In the genomic region with DNA sequence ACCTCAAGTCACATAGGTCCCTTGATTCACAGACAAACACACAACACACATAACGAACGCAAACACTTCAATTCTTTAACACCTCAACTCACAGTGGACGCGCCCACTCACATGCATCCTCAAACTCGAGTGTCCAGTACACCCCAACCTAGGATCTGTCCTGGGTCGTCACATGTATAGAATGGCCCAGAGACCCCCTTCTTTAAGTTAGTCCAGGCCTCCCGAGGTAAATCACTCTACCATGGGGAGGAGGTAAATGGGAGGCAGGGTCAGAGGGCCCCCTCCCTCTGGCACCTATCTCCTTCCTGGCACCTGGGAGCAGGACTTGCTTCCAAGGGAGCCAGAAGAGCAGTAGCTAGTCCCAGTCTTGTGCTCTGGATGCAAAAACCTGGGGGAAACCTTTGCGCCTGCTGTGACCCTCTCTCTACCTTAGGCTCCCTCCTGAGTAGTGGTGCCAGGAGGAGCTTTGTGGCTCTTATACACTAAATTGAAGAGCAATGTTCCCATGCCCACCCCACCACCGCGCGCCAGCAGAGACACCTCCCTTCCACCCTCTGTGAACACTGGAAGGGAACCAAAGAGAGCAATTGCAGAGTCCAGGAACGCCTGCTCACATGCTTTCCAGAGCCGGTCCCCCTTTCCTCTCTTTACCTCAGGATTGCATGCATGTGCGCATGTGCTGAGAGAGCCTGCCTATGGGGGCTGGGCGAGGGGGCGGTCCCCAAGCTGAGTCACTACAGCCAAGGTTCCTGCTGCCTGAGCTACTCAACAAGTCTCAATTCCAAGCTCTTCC, we compare ENCODE assay signal across 8 mouse cellular contexts. TPM values are rescaled to one million over a fixed set of nuclear protein-coding genes. Genes with fewer than 3 reads are reported as not detected.
DNase-seq lines count a peak whose midpoint lies in the region; ATAC-seq lines count a peak whose summit lies in the region.

No protein-coding gene starts in this region.

- intact Hi-C loops in left cerebral cortex, postnatal 36 days (cut with DNase I), result loop anchor here (2.0 kb wide), 1 partner anchor 30 kb away; no protein-coding TSS in a partner anchor

- H3K4me2 ChIP-seq in intestine, embryonic 15.5 days (replicated peaks), result peak overlapping the region; percentile 77
- peak overlapping the region; percentile 73 for H3K4me2 ChIP-seq in midbrain, embryonic 14.5 days (ENCODE audit: low read length)

- ATAC-seq in intestine, embryonic 15.5 days, result 0 out of 2 replicates have a peak, but pooled peaks have one; percentile 19
- ATAC-seq in midbrain, embryonic 14.5 days (ENCODE audit: low FRiP score, low TSS enrichment), result peak; percentile 41; the same call in 1 of the 2 replicates

- H3K4me3 ChIP-seq in intestine, embryonic 15.5 days (replicated peaks), result peak overlapping the region; percentile 54
- H3K4me3 ChIP-seq in midbrain, embryonic 14.5 days (replicated peaks; ENCODE audit: low read depth, low read length), result peak overlapping the region; percentile 54

- peak overlapping the region; percentile 23; the same call in 1 of the 2 replicates for H3K9ac ChIP-seq in intestine, embryonic 15.5 days
- no peak overlapping the region for H3K9ac ChIP-seq in midbrain, embryonic 14.5 days (replicated peaks; ENCODE audit: low read length)

- DNase-seq in gastrocnemius, postnatal 10 days, result peak; percentile 58
- DNase-seq in gastrocnemius, adult 18-20 months (ENCODE audit: low spot score), result no peak
- DNase-seq in cerebellum, adult 8-10 months, result peak; percentile 72
- DNase-seq in frontal cortex, postnatal 14 days (ENCODE audit: low spot score in 2 of 2), result peak; percentile 85 to 88
- DNase-seq in left cerebral cortex, postnatal 36 days (ENCODE audit: low spot score in 2 of 2), result peak; percentile 90 to 94
- peak; percentile 87 for DNase-seq in midbrain, embryonic 14.5 days
- DNase-seq in urinary bladder, postnatal 14 days (ENCODE audit: low spot score), result peak; percentile 84

- H3K4me1 ChIP-seq in intestine, embryonic 15.5 days (replicated peaks), result peaks cover 59% of the 10 kb centered on the region
- peaks cover 52% of the 10 kb centered on the region for H3K4me1 ChIP-seq in midbrain, embryonic 14.5 days (ENCODE audit: control insufficient read depth, insufficient read depth, low read length)

- H3K27ac ChIP-seq in intestine, embryonic 15.5 days, result peak overlapping the region; percentile 85
- 0 out of 2 replicates have a peak overlapping the region, but pooled peaks have one; percentile 6 for H3K27ac ChIP-seq in midbrain, embryonic 14.5 days (replicated peaks; ENCODE audit: low read depth, low read length)

- H3K27me3 ChIP-seq in intestine, embryonic 15.5 days (replicated peaks), result peaks cover 75% of the 10 kb centered on the region
- H3K27me3 ChIP-seq in midbrain, embryonic 14.5 days (ENCODE audit: control insufficient read depth, insufficient read depth, low read length), result peaks cover 49% of the 10 kb centered on the region

- no peaks in the 10 kb centered on the region for H3K36me3 ChIP-seq in intestine, embryonic 15.5 days
- H3K36me3 ChIP-seq in midbrain, embryonic 14.5 days (ENCODE audit: control insufficient read depth, insufficient read depth, low read length), result peaks cover 18% of the 10 kb centered on the region

- WGBS in intestine, embryonic 15.5 days, result 15% methylated on average over 16 of the region's 16 CpGs
- 11% methylated on average over 16 of the region's 16 CpGs for WGBS in midbrain, embryonic 14.5 days

- H3K9me3 ChIP-seq in intestine, embryonic 15.5 days, result no peaks in the 10 kb centered on the region
- no peaks in the 10 kb centered on the region for H3K9me3 ChIP-seq in midbrain, embryonic 14.5 days (ENCODE audit: control insufficient read depth, low read length)

RNA-seq across cellular contexts. Expression of a gene that starts 8.2 kb away (rescaled TPM):
- 1 to 10 TPM; 2.2 to 2.6 TPM for total RNA-seq in gastrocnemius, postnatal 10 days (2021)
- under 1 TPM; 0.09 to 0.11 TPM for total RNA-seq in gastrocnemius, adult 18-20 months (2021)
- polyA plus RNA-seq in intestine, embryonic 15.5 days (2015; fragmentation: Nextera tagmentation; extraction: Ambion mirVana), result 34.8 and 36.2 TPM in 2 replicates
- 100 to 1,000 TPM; 614 to 671 TPM for total RNA-seq in left cerebral cortex, postnatal 36 days (2021)
- 112 and 144 TPM in 2 replicates for polyA plus RNA-seq in midbrain, embryonic 14.5 days (2014; fragmentation: Nextera tagmentation; extraction: Ambion mirVana)

RNA-seq across cellular contexts. Expression of a gene that starts 9.2 kb away (rescaled TPM):
- total RNA-seq in gastrocnemius, postnatal 10 days (2021), result 1 to 10 TPM; 2.7 to 3.7 TPM
- total RNA-seq in gastrocnemius, adult 18-20 months (2021), result 1 to 10 TPM; 3.5 to 3.9 TPM
- polyA plus RNA-seq in intestine, embryonic 15.5 days (2015; fragmentation: Nextera tagmentation; extraction: Ambion mirVana), result 15.6 and 16.7 TPM in 2 replicates
- 10 to 100 TPM; 26.7 to 28.7 TPM for total RNA-seq in left cerebral cortex, postnatal 36 days (2021)
- polyA plus RNA-seq in midbrain, embryonic 14.5 days (2014; fragmentation: Nextera tagmentation; extraction: Ambion mirVana), result 45.8 and 53.5 TPM in 2 replicates

RNA-seq across cellular contexts. Expression of a gene that starts 14.7 kb away (rescaled TPM):
- 10 to 100 TPM; 10.4 to 14.3 TPM for total RNA-seq in gastrocnemius, postnatal 10 days (2021)
- total RNA-seq in gastrocnemius, adult 18-20 months (2021), result 10 to 100 TPM in 1 of 2 experiments, 1 to 10 TPM in 1; 7.7 to 10.9 TPM
- 10.0 and 10.3 TPM in 2 replicates for polyA plus RNA-seq in intestine, embryonic 15.5 days (2015; fragmentation: Nextera tagmentation; extraction: Ambion mirVana)
- 1 to 10 TPM; 2.1 to 2.9 TPM for total RNA-seq in left cerebral cortex, postnatal 36 days (2021)
- 1.6 and 2.1 TPM in 2 replicates for polyA plus RNA-seq in midbrain, embryonic 14.5 days (2014; fragmentation: Nextera tagmentation; extraction: Ambion mirVana)

RNA-seq across cellular contexts. Expression of a gene that starts 19.7 kb away (rescaled TPM):
- total RNA-seq in gastrocnemius, postnatal 10 days (2021), result 10 to 100 TPM; 88.3 TPM
- 10 to 100 TPM; 59.8 to 65.7 TPM for total RNA-seq in gastrocnemius, adult 18-20 months (2021)
- polyA plus RNA-seq in intestine, embryonic 15.5 days (2015; fragmentation: Nextera tagmentation; extraction: Ambion mirVana), result 126 and 138 TPM in 2 replicates
- total RNA-seq in left cerebral cortex, postnatal 36 days (2021), result 100 to 1,000 TPM; 166 to 216 TPM
- polyA plus RNA-seq in midbrain, embryonic 14.5 days (2014; fragmentation: Nextera tagmentation; extraction: Ambion mirVana), result 300 and 307 TPM in 2 replicates

RNA-seq across cellular contexts. Expression of a gene that starts 22.1 kb away (rescaled TPM):
- total RNA-seq in gastrocnemius, postnatal 10 days (2021), result 1 to 10 TPM; 1.2 to 1.5 TPM
- total RNA-seq in gastrocnemius, adult 18-20 months (2021), result 1 to 10 TPM; 1.6 to 1.9 TPM
- 13.5 and 14.2 TPM in 2 replicates for polyA plus RNA-seq in intestine, embryonic 15.5 days (2015; fragmentation: Nextera tagmentation; extraction: Ambion mirVana)
- 10 to 100 TPM; 25.6 to 27.8 TPM for total RNA-seq in left cerebral cortex, postnatal 36 days (2021)
- 7.2 and 7.7 TPM in 2 replicates for polyA plus RNA-seq in midbrain, embryonic 14.5 days (2014; fragmentation: Nextera tagmentation; extraction: Ambion mirVana)

Comparison
In these comparisons a context has a peak if more than half of its experiments do, and no peak if none do; other contexts are left out.
1. RNA of a gene that starts 8.2 kb away (total RNA-seq): 614 to 671 TPM in left cerebral cortex, postnatal 36 days; 2.2 to 2.6 TPM in gastrocnemius, postnatal 10 days and 0.09 to 0.11 TPM in gastrocnemius, adult 18-20 months; every median in the first group is over 100 times any median in the second.
2. RNA of a gene that starts 9.2 kb away (total RNA-seq): 26.7 to 28.7 TPM in left cerebral cortex, postnatal 36 days; 3.5 to 3.9 TPM in gastrocnemius, adult 18-20 months and 2.7 to 3.7 TPM in gastrocnemius, postnatal 10 days; every median in the first group is over 4 times any median in the second.